Mouse (Mus musculus): ENCODE results near the gene Large1. TPM values are rescaled to one million over a fixed set of nuclear protein-coding genes. Genes with fewer than 3 reads are reported as not detected.
A peak's percentile ranks its signal among the peaks of the same experiment; 100 is the strongest.

Large1 gene
- total RNA-seq, 1 experiment, result 14.8 TPM

- DNase-seq (ENCODE audit: low read depth, low spot score), result no peak
- Histone ChIP-seq H3K9ac (ENCODE audit: insufficient read depth, low read depth, low read length, poor library complexity, severe bottlenecking) (no peak overlapping the region), H3K4me3 (ENCODE audit: insufficient read depth in 1 of 2, low read depth in 1 of 2, low read length in 2 of 2, poor library complexity in 1 of 2, severe bottlenecking in 1 of 2) (no peak overlapping the region), H3K36me3 (ENCODE audit: control insufficient read depth, insufficient read depth, low read length, poor library complexity, severe bottlenecking) (no peaks in the 10 kb centered on the region), H3K4me1 (ENCODE audit: control insufficient read depth in 2 of 2, insufficient read depth in 2 of 2, low read length in 2 of 2, poor library complexity in 1 of 2) (no peaks in the 10 kb centered on the region), H3K27ac (ENCODE audit: insufficient read depth, low read depth, low read length, poor library complexity, severe bottlenecking) (no peak overlapping the region), H3K9me3 (ENCODE audit: control insufficient read depth, insufficient read depth, low read depth, low read length) (no peaks in the 10 kb centered on the region)
- in situ Hi-C loops (cut with MboI; ENCODE audit: low sequenced_read_pairs in 2 of 2, unreplicated experiment in 2 of 2), result no loop called here
- TF ChIP-seq MAFK (IDR thresholded peaks at IDR 0.05; ENCODE audit: insufficient read depth, low read depth, low read length), result no peak
- no peak for TF ChIP-seq HCFC1 (IDR thresholded peaks at IDR 0.05; ENCODE audit: borderline replicate concordance, insufficient read depth, low read length)
- no peak for TF ChIP-seq ZNF384 (IDR thresholded peaks at IDR 0.05; ENCODE audit: low read depth, low read length)
- TF ChIP-seq ZC3H11A (IDR thresholded peaks at IDR 0.05; ENCODE audit: borderline replicate concordance, low read depth, low read length), result no peak
- no peak for TF ChIP-seq CHD2 (IDR thresholded peaks at IDR 0.05; ENCODE audit: low read depth, low read length)
Observed at GRCm38 (mm10) chr8:73029787-73030186, 323.6 kb downstream of the Large1 start.

DNA sequence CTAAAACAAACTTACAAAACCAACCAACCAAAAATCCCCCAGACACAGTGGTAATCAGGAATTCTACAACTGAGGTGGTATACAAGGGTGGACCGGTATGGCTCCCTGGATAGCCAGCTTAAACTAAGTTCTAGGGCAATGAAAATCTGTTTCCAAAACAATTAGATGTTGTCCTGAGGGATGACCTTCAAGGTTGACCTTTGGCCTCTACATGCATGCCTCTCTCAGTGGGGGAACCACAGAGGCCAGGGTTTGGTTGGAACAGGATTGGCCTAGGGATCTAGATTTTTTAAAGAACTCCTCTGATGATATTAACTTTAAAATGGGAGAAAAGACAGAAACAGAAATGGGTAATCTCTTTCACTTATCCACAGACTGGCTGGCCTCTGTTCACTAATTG lies 335.1 kb downstream of the Large1 start:
- Histone ChIP-seq H3K4me3 (ENCODE audit: insufficient read depth in 1 of 2, low read depth in 1 of 2, low read length in 2 of 2, poor library complexity in 1 of 2, severe bottlenecking in 1 of 2) (no peak overlapping the region), H3K9ac (ENCODE audit: insufficient read depth, low read depth, low read length, poor library complexity, severe bottlenecking) (no peak overlapping the region), H3K9me3 (ENCODE audit: control insufficient read depth, insufficient read depth, low read depth, low read length) (no peaks in the 10 kb centered on the region), H3K36me3 (ENCODE audit: control insufficient read depth, insufficient read depth, low read length, poor library complexity, severe bottlenecking) (no peaks in the 10 kb centered on the region), H3K27ac (ENCODE audit: insufficient read depth, low read depth, low read length, poor library complexity, severe bottlenecking) (no peak overlapping the region), H3K4me1 (ENCODE audit: control insufficient read depth in 2 of 2, insufficient read depth in 2 of 2, low read length in 2 of 2, poor library complexity in 1 of 2) (peaks cover 4 to 6% of the 10 kb centered on the region in 2 experiments; a peak in 3 of 4 replicates)
- DNase-seq (ENCODE audit: low read depth, low spot score), result peak; percentile 30
- in situ Hi-C loops (cut with MboI; ENCODE audit: low sequenced_read_pairs in 2 of 2, unreplicated experiment in 2 of 2), result no loop called here
- TF ChIP-seq HCFC1 (IDR thresholded peaks at IDR 0.05; ENCODE audit: borderline replicate concordance, insufficient read depth, low read length) (no peak), CHD2 (IDR thresholded peaks at IDR 0.05; ENCODE audit: low read depth, low read length) (no peak), ZNF384 (IDR thresholded peaks at IDR 0.05; ENCODE audit: low read depth, low read length) (no peak), ZC3H11A (IDR thresholded peaks at IDR 0.05; ENCODE audit: borderline replicate concordance, low read depth, low read length) (no peak), MAFK (IDR thresholded peaks at IDR 0.05; ENCODE audit: insufficient read depth, low read depth, low read length) (no peak)

DNA sequence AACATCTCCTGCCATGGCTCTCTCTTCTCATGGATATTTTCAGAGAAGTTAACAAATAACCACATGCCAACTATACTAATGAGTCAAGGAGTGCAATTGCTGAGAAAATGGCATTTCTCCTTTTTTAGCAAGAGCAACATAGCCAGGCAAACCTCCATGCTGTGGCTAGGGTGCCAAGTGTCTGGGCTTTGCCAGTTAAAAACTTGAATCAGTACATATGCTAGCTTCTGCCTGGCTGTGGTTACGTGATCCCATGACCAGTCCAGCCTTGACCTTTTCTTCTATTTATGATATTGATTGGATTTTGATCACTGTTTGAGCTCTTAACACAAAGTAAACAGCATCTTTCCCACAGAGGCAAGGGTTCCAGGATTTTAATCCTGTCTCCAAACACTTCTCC lies 335.7 kb downstream of the Large1 start:
- H3K4me3 ChIP-seq (ENCODE audit: insufficient read depth in 1 of 2, low read depth in 1 of 2, low read length in 2 of 2, poor library complexity in 1 of 2, severe bottlenecking in 1 of 2), result no peak overlapping the region
- H3K9ac ChIP-seq (ENCODE audit: insufficient read depth, low read depth, low read length, poor library complexity, severe bottlenecking), result no peak overlapping the region
- peaks cover 4 to 6% of the 10 kb centered on the region in 2 experiments; a peak in 3 of 4 replicates for H3K4me1 ChIP-seq (ENCODE audit: control insufficient read depth in 2 of 2, insufficient read depth in 2 of 2, low read length in 2 of 2, poor library complexity in 1 of 2)
- no peaks in the 10 kb centered on the region for H3K36me3 ChIP-seq (ENCODE audit: control insufficient read depth, insufficient read depth, low read length, poor library complexity, severe bottlenecking)
- in situ Hi-C loops (cut with MboI; ENCODE audit: low sequenced_read_pairs in 2 of 2, unreplicated experiment in 2 of 2), result no loop called here
- DNase-seq (ENCODE audit: low read depth, low spot score), result no peak
- TF ChIP-seq ZC3H11A (IDR thresholded peaks at IDR 0.05; ENCODE audit: borderline replicate concordance, low read depth, low read length) (no peak), ZNF384 (IDR thresholded peaks at IDR 0.05; ENCODE audit: low read depth, low read length) (no peak), CHD2 (IDR thresholded peaks at IDR 0.05; ENCODE audit: low read depth, low read length) (no peak), MAFK (IDR thresholded peaks at IDR 0.05; ENCODE audit: insufficient read depth, low read depth, low read length) (no peak), HCFC1 (IDR thresholded peaks at IDR 0.05; ENCODE audit: borderline replicate concordance, insufficient read depth, low read length) (no peak)
- no peak overlapping the region for H3K27ac ChIP-seq (ENCODE audit: insufficient read depth, low read depth, low read length, poor library complexity, severe bottlenecking)
- no peaks in the 10 kb centered on the region for H3K9me3 ChIP-seq (ENCODE audit: control insufficient read depth, insufficient read depth, low read depth, low read length)

- Histone ChIP-seq H3K4me3 (ENCODE audit: insufficient read depth in 1 of 2, low read depth in 1 of 2, low read length in 2 of 2, poor library complexity in 1 of 2, severe bottlenecking in 1 of 2) (no peak overlapping the region), H3K9ac (ENCODE audit: insufficient read depth, low read depth, low read length, poor library complexity, severe bottlenecking) (no peak overlapping the region), H3K27ac (ENCODE audit: insufficient read depth, low read depth, low read length, poor library complexity, severe bottlenecking) (no peak overlapping the region), H3K4me1 (ENCODE audit: control insufficient read depth in 2 of 2, insufficient read depth in 2 of 2, low read length in 2 of 2, poor library complexity in 1 of 2) (peaks cover 4 to 6% of the 10 kb centered on the region in 2 experiments; a peak in 3 of 4 replicates), H3K36me3 (ENCODE audit: control insufficient read depth, insufficient read depth, low read length, poor library complexity, severe bottlenecking) (no peaks in the 10 kb centered on the region), H3K9me3 (ENCODE audit: control insufficient read depth, insufficient read depth, low read depth, low read length) (no peaks in the 10 kb centered on the region)
- DNase-seq (ENCODE audit: low read depth, low spot score), result no peak
- TF ChIP-seq MAFK (IDR thresholded peaks at IDR 0.05; ENCODE audit: insufficient read depth, low read depth, low read length) (no peak), ZC3H11A (IDR thresholded peaks at IDR 0.05; ENCODE audit: borderline replicate concordance, low read depth, low read length) (no peak), CHD2 (IDR thresholded peaks at IDR 0.05; ENCODE audit: low read depth, low read length) (no peak), ZNF384 (IDR thresholded peaks at IDR 0.05; ENCODE audit: low read depth, low read length) (no peak), HCFC1 (IDR thresholded peaks at IDR 0.05; ENCODE audit: borderline replicate concordance, insufficient read depth, low read length) (no peak)
- in situ Hi-C loops (cut with MboI; ENCODE audit: low sequenced_read_pairs in 2 of 2, unreplicated experiment in 2 of 2), result no loop called here
Observed at GRCm38 (mm10) chr8:73016303-73016702, 337.0 kb downstream of the Large1 start.

- no peak for DNase-seq (ENCODE audit: low read depth, low spot score)
- H3K36me3 ChIP-seq (ENCODE audit: control insufficient read depth, insufficient read depth, low read length, poor library complexity, severe bottlenecking), result no peaks in the 10 kb centered on the region
- H3K9ac ChIP-seq (ENCODE audit: insufficient read depth, low read depth, low read length, poor library complexity, severe bottlenecking), result no peak overlapping the region
- no peak overlapping the region for H3K4me3 ChIP-seq (ENCODE audit: insufficient read depth in 1 of 2, low read depth in 1 of 2, low read length in 2 of 2, poor library complexity in 1 of 2, severe bottlenecking in 1 of 2)
- no peaks in the 10 kb centered on the region for H3K9me3 ChIP-seq (ENCODE audit: control insufficient read depth, insufficient read depth, low read depth, low read length)
- H3K27ac ChIP-seq (ENCODE audit: insufficient read depth, low read depth, low read length, poor library complexity, severe bottlenecking), result no peak overlapping the region
- TF ChIP-seq ZNF384 (IDR thresholded peaks at IDR 0.05; ENCODE audit: low read depth, low read length) (no peak), CHD2 (IDR thresholded peaks at IDR 0.05; ENCODE audit: low read depth, low read length) (no peak), MAFK (IDR thresholded peaks at IDR 0.05; ENCODE audit: insufficient read depth, low read depth, low read length) (no peak), ZC3H11A (IDR thresholded peaks at IDR 0.05; ENCODE audit: borderline replicate concordance, low read depth, low read length) (peak; percentile 44; the same call in 1 of the 2 replicates)
- in situ Hi-C loops (cut with MboI; ENCODE audit: low sequenced_read_pairs in 2 of 2, unreplicated experiment in 2 of 2), result no loop called here
- no peaks in the 10 kb centered on the region for H3K4me1 ChIP-seq (ENCODE audit: control insufficient read depth in 2 of 2, insufficient read depth in 2 of 2, low read length in 2 of 2, poor library complexity in 1 of 2)
Observed at GRCm38 (mm10) chr8:73007489-73007888, 345.9 kb downstream of the Large1 start.
